In the genomic region with DNA sequence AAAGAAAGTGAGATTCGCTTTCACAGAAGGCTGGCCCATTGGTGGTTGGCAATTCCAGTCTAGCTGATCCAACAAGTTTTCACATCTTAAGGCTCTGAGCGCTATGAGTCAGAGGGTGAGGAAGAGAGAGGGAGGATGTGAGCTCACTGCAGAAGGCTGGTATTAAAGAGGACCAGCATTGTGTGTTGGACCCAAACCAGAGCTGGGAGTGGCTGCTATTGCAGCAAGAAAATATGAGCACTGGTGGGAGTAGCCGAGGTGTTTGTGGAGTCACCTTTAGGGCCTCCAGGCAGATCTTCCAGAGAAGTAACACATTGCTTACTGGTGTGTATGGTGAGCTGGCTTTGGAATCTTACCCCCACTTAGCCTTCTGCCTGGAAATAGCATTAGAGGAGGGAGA, we compare ENCODE assay signal across 14 mouse cellular contexts.
DNase-seq lines count a peak whose midpoint lies in the region; ATAC-seq lines count a peak whose summit lies in the region.
"Had no signal": no experiment of that assay in that cellular context is flagged by ENCODE, and none has a peak within 500 bp of the region (broad histone marks: within the 10 kb centered on the region; RNA-seq: fewer than 3 reads in every experiment).

No protein-coding gene starts in this region.

- H3K9ac ChIP-seq in stomach, embryonic 16.5 days (ENCODE audit: low read length): no peak overlapping the region
- H3K9ac ChIP-seq: embryonic facial prominence, embryonic 12.5 days; neural tube, embryonic 13.5 days had no signal

- no peaks in the 10 kb centered on the region for H3K4me1 ChIP-seq in stomach, embryonic 16.5 days (ENCODE audit: control insufficient read depth, insufficient read depth, low read length)
- H3K4me1 ChIP-seq: neural tube, embryonic 13.5 days had no signal

- ATAC-seq in stomach, embryonic 16.5 days (ENCODE audit: insufficient read depth, low FRiP score): peak; percentile 77
- ATAC-seq: CD4-positive, CD25-positive, alpha-beta regulatory T cell, adult 4 months had no signal

- H3K9me3 ChIP-seq in stomach, embryonic 16.5 days (replicated peaks; ENCODE audit: control insufficient read depth, low read length): no peaks in the 10 kb centered on the region

- H3K4me3 ChIP-seq in stomach, embryonic 16.5 days (replicated peaks; ENCODE audit: low read length): no peak overlapping the region
- H3K4me3 ChIP-seq: embryonic facial prominence, embryonic 12.5 days; neural tube, embryonic 13.5 days had no signal

- 61% methylated on average over 3 of the region's 3 CpGs for whole genome bisulfite sequencing in stomach, embryonic 16.5 days

- H3K27me3 ChIP-seq in stomach, embryonic 16.5 days (ENCODE audit: control insufficient read depth, insufficient read depth, low read length): no peaks in the 10 kb centered on the region
- H3K27me3 ChIP-seq: embryonic facial prominence, embryonic 12.5 days; neural tube, embryonic 13.5 days had no signal

- H3K4me2 ChIP-seq in stomach, embryonic 16.5 days (ENCODE audit: low read depth, low read length): no peak overlapping the region
- H3K4me2 ChIP-seq: embryonic facial prominence, embryonic 12.5 days; neural tube, embryonic 13.5 days had no signal

- H3K36me3 ChIP-seq in stomach, embryonic 16.5 days (ENCODE audit: control insufficient read depth, insufficient read depth, low read length): no peaks in the 10 kb centered on the region
- H3K36me3 ChIP-seq: embryonic facial prominence, embryonic 12.5 days; neural tube, embryonic 13.5 days had no signal

- peak; percentile 58 to 77 for DNase-seq in frontal cortex, adult 2 months (ENCODE audit: extremely low spot score in 1 of 2, low spot score in 1 of 2)
- no peak for DNase-seq in frontal cortex, postnatal 25 days (ENCODE audit: low spot score in 2 of 2)
- peak; percentile 54 to 60 for DNase-seq in right cerebral cortex, adult 2 months (ENCODE audit: low spot score in 2 of 2)
- no peak for DNase-seq in right cerebral cortex, postnatal 14 days
- peak; percentile 79 for DNase-seq in fibroblast of lung, adult 2 months (ENCODE audit: low read depth)
- DNase-seq in spleen, postnatal 10 days (ENCODE audit: low spot score in 2 of 2): no peak
- DNase-seq in gastrocnemius, postnatal 4 days (ENCODE audit: low spot score in 2 of 2): no peak
- DNase-seq: gastrocnemius, postnatal 36 days; heart, postnatal 36 days had no signal

- H3K27ac ChIP-seq in stomach, embryonic 16.5 days (ENCODE audit: low read length): peak overlapping the region; percentile 60; the same call in 1 of the 2 replicates
- H3K27ac ChIP-seq: embryonic facial prominence, embryonic 12.5 days; kidney, postnatal 0 days; neural tube, embryonic 13.5 days had no signal

Comparison
In these comparisons a context has a peak if more than half of its experiments do, and no peak if none do; other contexts are left out.
1. DNase-seq: peak in frontal cortex, adult 2 months (2 of 2), right cerebral cortex, adult 2 months (2 of 2) and fibroblast of lung, adult 2 months (single experiment); none in frontal cortex, postnatal 25 days (0 of 2), right cerebral cortex, postnatal 14 days (single experiment), spleen, postnatal 10 days (0 of 2) and gastrocnemius, postnatal 4 days (0 of 2).